Mouse (Mus musculus): ENCODE measurements around the gene Gm13283. TPM values are rescaled to one million over a fixed set of nuclear protein-coding genes. Genes with fewer than 3 reads are reported as not detected.

Gm13283 gene
- polyA plus RNA-seq (2017; shearing (Covaris generic)): under 1 TPM; 0.75 to 0.85 TPM

DNA sequence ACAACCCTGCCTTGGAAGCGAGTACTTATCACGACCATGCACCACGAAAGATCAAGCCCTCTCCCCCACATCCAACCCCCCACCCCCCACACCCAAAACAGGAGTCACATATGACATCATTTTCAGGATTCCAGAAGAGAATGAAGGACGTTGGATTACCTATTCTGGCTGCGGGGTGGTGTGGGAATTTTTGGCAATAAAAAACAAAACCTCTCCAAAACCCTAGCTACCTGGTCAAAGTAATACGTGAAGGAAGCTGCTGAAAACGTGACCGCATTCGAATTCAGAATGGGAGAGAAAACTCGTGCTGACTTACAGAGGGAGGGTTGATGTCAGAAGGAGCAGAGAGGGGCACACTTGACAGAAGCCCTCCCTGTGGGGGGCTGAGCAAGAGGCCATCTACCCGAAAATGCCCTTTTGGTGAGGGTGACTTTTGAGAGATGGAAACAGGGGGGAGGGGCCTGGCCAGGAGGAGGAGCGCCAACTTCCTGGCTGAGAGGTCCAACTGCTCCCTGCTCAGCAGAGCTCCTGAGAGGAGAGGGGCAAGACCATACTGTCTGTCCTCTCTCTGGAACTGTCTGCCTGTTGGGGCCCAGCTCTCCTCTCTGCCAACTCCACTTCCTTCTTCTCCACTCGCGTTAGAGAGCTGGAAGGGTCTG is at the start of gene Gm13283:
Gene Gm13283 (plus strand): TSS at position 510 of the 659 bp plus-strand sequence.

DNA sequence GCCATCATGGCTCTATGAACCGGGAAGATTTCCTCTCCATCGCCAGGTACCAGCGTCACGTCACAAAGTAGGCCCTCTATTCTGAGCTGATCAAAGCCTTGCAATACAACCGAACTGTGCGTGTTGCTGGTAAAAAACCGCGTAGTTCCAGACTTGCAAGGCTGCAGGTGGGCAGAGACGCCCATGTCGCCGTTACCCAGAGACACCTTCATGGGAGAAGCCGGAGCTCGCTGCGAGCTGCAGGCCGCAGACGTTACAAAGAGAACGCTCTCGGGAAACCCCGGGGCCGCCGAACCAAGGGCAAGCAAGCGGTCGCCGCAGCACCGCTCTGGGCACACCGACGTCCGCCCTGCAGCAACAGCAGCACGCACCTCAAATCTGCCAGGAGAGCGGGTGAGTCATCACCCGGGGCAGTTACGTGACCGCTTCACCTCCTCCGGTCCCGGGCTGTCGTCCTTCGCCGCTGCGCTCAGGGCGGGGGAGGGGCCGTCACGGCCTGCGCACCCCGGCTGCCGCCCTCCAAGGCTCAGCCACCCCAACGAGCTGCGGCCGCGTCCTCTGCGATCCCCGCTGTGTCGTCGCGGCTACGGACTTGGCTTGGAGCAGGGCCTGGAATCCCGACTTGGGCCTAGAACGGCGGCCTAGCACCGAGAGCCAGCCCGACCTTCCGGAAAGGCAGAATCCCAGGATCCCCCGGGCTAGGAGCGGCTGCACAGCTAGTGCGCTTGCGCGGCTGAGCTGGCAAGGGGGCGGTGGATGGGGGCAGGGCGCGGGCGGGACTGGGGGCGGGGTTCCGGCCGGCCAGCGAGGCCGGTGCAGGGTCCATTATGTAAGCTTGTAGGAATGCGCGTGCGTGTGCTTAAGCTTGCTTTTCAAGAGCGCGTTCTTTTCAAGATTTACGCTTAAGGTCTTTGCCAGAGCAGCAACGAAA is 37.9 kb upstream of the Gm13283 start, which contains the start of the genes Gm26566 and Klhl9:
Gene Gm26566 (plus strand): TSS at position 15 of the 931 bp plus-strand sequence.
Gene Klhl9 (minus strand): TSS at position 675 of the 931 bp plus-strand sequence.

DNA sequence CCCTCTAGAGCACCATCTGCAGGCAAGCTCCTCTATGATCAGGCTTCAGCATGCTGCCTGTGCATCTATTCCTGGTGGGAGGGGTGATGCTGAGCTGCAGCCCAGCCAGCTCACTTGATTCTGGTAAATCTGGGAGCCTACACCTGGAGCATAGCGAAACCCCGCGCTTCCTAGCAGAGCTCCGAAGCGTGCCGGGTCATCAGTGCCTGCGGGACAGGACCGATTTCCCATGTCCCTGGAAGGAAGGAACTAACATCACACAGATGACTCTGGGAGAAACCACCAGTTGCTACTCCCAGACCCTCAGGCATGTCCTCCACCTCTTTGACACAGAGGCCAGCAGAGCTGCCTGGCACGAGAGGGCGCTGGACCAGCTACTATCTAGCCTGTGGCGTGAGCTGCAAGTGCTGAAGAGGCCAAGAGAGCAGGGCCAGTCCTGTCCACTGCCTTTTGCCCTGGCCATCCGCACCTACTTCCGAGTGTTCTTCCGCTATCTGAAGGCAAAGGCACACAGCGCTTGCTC is 5.0 kb upstream of the Gm13283 start, which contains the start of gene Gm13271:
Gene Gm13271 (plus strand): TSS at position 51 of the 523 bp plus-strand sequence.

DNA sequence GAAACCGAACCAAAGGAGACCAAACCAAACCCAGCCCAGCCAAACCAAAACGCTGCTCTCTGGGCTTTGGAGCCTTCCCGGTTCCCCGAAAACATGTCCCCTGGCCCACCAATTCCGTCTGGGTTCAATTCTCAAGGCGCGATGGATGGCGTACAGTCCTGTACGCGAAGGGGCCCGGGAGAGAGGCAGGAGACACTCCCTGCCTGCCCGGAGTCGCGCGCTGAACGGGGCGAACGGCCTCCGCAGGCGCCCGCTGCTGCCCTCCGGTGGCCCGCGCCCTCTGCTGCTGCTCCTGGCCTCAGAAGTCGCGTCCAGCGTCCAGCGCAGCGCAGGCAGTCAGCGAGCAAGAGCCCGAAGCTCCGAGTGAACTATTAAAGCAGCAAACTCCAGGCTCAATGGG is 13.6 kb downstream of the Gm13283 start, which contains the start of gene Gm13290:
Gene Gm13290 (plus strand): TSS at position 301 of the 400 bp plus-strand sequence.

DNA sequence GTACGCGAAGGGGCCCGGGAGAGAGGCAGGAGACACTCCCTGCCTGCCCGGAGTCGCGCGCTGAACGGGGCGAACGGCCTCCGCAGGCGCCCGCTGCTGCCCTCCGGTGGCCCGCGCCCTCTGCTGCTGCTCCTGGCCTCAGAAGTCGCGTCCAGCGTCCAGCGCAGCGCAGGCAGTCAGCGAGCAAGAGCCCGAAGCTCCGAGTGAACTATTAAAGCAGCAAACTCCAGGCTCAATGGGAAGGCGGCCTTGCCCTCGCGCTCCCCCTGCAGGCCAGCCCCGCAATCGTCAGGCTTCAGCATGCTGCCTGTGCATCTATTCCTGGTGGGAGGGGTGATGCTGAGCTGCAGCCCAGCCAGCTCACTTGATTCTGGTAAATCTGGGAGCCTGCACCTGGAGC is 16.7 kb downstream of the Gm13283 start, which contains the start of gene Gm13289:
Gene Gm13289 (plus strand): TSS at position 301 of the 400 bp plus-strand sequence.

DNA sequence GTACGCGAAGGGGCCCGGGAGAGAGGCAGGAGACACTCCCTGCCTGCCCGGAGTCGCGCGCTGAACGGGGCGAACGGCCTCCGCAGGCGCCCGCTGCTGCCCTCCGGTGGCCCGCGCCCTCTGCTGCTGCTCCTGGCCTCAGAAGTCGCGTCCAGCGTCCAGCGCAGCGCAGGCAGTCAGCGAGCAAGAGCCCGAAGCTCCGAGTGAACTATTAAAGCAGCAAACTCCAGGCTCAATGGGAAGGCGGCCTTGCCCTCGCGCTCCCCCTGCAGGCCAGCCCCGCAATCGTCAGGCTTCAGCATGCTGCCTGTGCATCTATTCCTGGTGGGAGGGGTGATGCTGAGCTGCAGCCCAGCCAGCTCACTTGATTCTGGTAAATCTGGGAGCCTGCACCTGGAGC is 19.6 kb downstream of the Gm13283 start, which contains the start of gene Gm13272:
Gene Gm13272 (plus strand): TSS at position 301 of the 400 bp plus-strand sequence.

DNA sequence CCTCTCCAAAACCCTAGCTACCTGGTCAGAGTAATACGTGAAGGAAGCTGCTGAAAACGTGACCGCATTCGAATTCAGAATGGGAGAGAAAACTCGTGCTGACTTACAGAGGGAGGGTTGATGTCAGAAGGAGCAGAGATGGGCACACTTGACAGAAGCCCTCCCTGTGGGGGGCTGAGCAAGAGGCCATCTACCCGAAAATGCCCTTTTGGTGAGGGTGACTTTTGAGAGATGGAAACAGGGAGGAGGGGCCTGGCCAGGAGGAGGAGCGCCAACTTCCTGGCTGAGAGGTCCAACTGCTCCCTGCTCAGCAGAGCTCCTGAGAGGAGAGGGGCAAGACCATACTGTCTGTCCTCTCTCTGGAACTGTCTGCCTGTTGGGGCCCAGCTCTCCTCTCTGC is 21.9 kb downstream of the Gm13283 start, which contains the start of gene Ifnz:
Gene Ifnz (plus strand): TSS at position 301 of the 400 bp plus-strand sequence.

DNA sequence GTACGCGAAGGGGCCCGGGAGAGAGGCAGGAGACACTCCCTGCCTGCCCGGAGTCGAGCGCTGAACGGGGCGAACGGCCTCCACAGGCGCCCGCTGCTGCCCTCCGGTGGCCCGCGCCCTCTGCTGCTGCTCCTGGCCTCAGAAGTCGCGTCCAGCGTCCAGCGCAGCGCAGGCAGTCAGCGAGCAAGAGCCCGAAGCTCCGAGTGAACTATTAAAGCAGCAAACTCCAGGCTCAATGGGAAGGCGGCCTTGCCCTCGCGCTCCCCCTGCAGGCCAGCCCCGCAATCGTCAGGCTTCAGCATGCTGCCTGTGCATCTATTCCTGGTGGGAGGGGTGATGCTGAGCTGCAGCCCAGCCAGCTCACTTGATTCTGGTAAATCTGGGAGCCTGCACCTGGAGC is 25.5 kb downstream of the Gm13283 start, which contains the start of gene Gm13276:
Gene Gm13276 (plus strand): TSS at position 301 of the 400 bp plus-strand sequence.

DNA sequence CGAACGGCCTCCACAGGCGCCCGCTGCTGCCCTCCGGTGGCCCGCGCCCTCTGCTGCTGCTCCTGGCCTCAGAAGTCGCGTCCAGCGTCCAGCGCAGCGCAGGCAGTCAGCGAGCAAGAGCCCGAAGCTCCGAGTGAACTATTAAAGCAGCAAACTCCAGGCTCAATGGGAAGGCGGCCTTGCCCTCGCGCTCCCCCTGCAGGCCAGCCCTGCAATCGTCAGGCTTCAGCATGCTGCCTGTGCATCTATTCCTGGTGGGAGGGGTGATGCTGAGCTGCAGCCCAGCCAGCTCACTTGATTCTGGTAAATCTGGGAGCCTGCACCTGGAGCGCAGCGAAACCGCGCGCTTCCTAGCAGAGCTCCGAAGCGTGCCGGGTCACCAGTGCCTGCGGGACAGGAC is 28.5 kb downstream of the Gm13283 start, which contains the start of gene Gm13277:
Gene Gm13277 (plus strand): TSS at position 231 of the 400 bp plus-strand sequence.

DNA sequence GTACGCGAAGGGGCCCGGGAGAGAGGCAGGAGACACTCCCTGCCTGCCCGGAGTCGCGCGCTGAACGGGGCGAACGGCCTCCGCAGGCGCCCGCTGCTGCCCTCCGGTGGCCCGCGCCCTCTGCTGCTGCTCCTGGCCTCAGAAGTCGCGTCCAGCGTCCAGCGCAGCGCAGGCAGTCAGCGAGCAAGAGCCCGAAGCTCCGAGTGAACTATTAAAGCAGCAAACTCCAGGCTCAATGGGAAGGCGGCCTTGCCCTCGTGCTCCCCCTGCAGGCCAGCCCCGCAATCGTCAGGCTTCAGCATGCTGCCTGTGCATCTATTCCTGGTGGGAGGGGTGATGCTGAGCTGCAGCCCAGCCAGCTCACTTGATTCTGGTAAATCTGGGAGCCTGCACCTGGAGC is 31.3 kb downstream of the Gm13283 start, which contains the start of gene Gm13278:
Gene Gm13278 (plus strand): TSS at position 301 of the 400 bp plus-strand sequence.

DNA sequence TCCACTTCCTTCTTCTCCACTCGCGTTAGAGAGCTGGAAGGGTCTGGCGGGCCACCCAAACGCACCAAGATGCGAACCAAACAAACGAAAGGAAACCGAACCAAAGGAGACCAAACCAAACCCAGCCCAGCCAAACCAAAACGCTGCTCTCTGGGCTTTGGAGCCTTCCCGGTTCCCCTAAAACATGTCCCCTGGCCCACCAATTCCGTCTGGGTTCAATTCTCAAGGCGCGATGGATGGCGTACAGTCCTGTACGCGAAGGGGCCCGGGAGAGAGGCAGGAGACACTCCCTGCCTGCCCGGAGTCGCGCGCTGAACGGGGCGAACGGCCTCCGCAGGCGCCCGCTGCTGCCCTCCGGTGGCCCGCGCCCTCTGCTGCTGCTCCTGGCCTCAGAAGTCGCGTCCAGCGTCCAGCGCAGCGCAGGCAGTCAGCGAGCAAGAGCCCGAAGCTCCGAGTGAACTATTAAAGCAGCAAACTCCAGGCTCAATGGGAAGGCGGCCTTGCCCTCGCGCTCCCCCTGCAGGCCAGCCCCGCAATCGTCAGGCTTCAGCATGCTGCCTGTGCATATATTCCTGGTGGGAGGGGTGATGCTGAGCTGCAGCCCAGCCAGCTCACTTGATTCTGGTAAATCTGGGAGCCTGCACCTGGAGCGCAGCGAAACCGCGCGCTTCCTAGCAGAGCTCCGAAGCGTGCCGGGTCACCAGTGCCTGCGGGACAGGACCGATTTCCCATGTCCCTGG is 34.2 kb downstream of the Gm13283 start, which contains the start of gene Gm13275:
Gene Gm13275 (plus strand): TSS at position 552 of the 740 bp plus-strand sequence.

DNA sequence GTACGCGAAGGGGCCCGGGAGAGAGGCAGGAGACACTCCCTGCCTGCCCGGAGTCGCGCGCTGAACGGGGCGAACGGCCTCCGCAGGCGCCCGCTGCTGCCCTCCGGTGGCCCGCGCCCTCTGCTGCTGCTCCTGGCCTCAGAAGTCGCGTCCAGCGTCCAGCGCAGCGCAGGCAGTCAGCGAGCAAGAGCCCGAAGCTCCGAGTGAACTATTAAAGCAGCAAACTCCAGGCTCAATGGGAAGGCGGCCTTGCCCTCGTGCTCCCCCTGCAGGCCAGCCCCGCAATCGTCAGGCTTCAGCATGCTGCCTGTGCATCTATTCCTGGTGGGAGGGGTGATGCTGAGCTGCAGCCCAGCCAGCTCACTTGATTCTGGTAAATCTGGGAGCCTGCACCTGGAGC is 37.2 kb downstream of the Gm13283 start, which contains the start of gene Gm13279:
Gene Gm13279 (plus strand): TSS at position 301 of the 400 bp plus-strand sequence.

DNA sequence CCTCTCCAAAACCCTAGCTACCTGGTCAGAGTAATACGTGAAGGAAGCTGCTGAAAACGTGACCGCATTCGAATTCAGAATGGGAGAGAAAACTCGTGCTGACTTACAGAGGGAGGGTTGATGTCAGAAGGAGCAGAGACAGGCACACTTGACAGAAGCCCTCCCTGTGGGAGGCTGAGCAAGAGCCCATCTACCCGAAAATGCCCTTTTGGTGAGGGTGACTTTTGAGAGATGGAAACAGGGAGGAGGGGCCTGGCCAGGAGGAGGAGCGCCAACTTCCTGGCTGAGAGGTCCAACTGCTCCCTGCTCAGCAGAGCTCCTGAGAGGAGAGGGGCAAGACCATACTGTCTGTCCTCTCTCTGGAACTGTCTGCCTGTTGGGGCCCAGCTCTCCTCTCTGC is 39.4 kb downstream of the Gm13283 start, which contains the start of gene Gm13285:
Gene Gm13285 (plus strand): TSS at position 301 of the 400 bp plus-strand sequence.

DNA sequence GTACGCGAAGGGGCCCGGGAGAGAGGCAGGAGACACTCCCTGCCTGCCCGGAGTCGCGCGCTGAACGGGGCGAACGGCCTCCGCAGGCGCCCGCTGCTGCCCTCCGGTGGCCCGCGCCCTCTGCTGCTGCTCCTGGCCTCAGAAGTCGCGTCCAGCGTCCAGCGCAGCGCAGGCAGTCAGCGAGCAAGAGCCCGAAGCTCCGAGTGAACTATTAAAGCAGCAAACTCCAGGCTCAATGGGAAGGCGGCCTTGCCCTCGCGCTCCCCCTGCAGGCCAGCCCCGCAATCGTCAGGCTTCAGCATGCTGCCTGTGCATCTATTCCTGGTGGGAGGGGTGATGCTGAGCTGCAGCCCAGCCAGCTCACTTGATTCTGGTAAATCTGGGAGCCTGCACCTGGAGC is 43.0 kb downstream of the Gm13283 start, which contains the start of gene Gm13287:
Gene Gm13287 (plus strand): TSS at position 301 of the 400 bp plus-strand sequence.

DNA sequence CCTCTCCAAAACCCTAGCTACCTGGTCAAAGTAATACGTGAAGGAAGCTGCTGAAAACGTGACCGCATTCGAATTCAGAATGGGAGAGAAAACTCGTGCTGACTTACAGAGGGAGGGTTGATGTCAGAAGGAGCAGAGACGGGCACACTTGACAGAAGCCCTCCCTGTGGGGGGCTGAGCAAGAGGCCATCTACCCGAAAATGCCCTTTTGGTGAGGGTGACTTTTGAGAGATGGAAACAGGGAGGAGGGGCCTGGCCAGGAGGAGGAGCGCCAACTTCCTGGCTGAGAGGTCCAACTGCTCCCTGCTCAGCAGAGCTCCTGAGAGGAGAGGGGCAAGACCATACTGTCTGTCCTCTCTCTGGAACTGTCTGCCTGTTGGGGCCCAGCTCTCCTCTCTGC is 45.3 kb downstream of the Gm13283 start, which contains the start of gene Gm13288:
Gene Gm13288 (plus strand): TSS at position 301 of the 400 bp plus-strand sequence.

Other genes starting within 250 kb of the Gm13283 start
- not detected for gene Ifnb1, start 237.3 kb upstream of the Gm13283 start, polyA plus RNA-seq (2017; shearing (Covaris generic))
- under 1 TPM in 1 of 2 experiments, not detected in 1; 0.60 TPM for gene Ifna15, start 201.9 kb upstream of the Gm13283 start, polyA plus RNA-seq (2017; shearing (Covaris generic))
- not detected for gene Ifna14, start 188.3 kb upstream of the Gm13283 start, polyA plus RNA-seq (2017; shearing (Covaris generic))
- not detected for gene Ifna9, start 167.7 kb upstream of the Gm13283 start, polyA plus RNA-seq (2017; shearing (Covaris generic))
- gene Ifna12, start 156.7 kb upstream of the Gm13283 start, polyA plus RNA-seq (2017; shearing (Covaris generic)): not detected
- gene C87499, start 125.7 kb upstream of the Gm13283 start, polyA plus RNA-seq (2017; shearing (Covaris generic)): not detected
- not detected for gene Ifna13, start 115.7 kb upstream of the Gm13283 start, polyA plus RNA-seq (2017; shearing (Covaris generic))
- gene Ifna16, start 83.2 kb upstream of the Gm13283 start, polyA plus RNA-seq (2017; shearing (Covaris generic)): not detected
- not detected for gene Ifna2, start 76.2 kb upstream of the Gm13283 start, polyA plus RNA-seq (2017; shearing (Covaris generic))
- not detected for gene Ifnab, start 68.8 kb upstream of the Gm13283 start, polyA plus RNA-seq (2017; shearing (Covaris generic))
- under 1 TPM in 1 of 2 experiments, not detected in 1; 0.48 TPM for gene Gm26566, start 38.3 kb upstream of the Gm13283 start, polyA plus RNA-seq (2017; shearing (Covaris generic))
- 10 to 100 TPM; 18.8 to 27.9 TPM for gene Klhl9, start 37.7 kb upstream of the Gm13283 start, polyA plus RNA-seq (2017; shearing (Covaris generic))
- not detected for gene Gm13271, start 5.3 kb upstream of the Gm13283 start, polyA plus RNA-seq (2017; shearing (Covaris generic))
- under 1 TPM in 1 of 2 experiments, not detected in 1; 0.19 TPM for gene Gm13290, start 13.7 kb downstream of the Gm13283 start, polyA plus RNA-seq (2017; shearing (Covaris generic))
- gene Gm13289, start 16.8 kb downstream of the Gm13283 start, polyA plus RNA-seq (2017; shearing (Covaris generic)): not detected
- not detected for gene Gm13272, start 19.7 kb downstream of the Gm13283 start, polyA plus RNA-seq (2017; shearing (Covaris generic))
- gene Ifnz, start 22.0 kb downstream of the Gm13283 start, polyA plus RNA-seq (2017; shearing (Covaris generic)): under 1 TPM in 1 of 2 experiments, not detected in 1; 0.48 TPM
- not detected for gene Gm13276, start 25.6 kb downstream of the Gm13283 start, polyA plus RNA-seq (2017; shearing (Covaris generic))
- gene Gm13277, start 28.5 kb downstream of the Gm13283 start, polyA plus RNA-seq (2017; shearing (Covaris generic)): not detected
- gene Gm13278, start 31.4 kb downstream of the Gm13283 start, polyA plus RNA-seq (2017; shearing (Covaris generic)): not detected
- not detected for gene Gm13275, start 34.4 kb downstream of the Gm13283 start, polyA plus RNA-seq (2017; shearing (Covaris generic))
- gene Gm13279, start 37.3 kb downstream of the Gm13283 start, polyA plus RNA-seq (2017; shearing (Covaris generic)): not detected
- gene Gm13285, start 39.5 kb downstream of the Gm13283 start, polyA plus RNA-seq (2017; shearing (Covaris generic)): 1 to 10 TPM in 1 of 2 experiments, under 1 TPM in 1; 0.80 to 1.1 TPM
- not detected for gene Gm13287, start 43.1 kb downstream of the Gm13283 start, polyA plus RNA-seq (2017; shearing (Covaris generic))
- gene Gm13288, start 45.4 kb downstream of the Gm13283 start, polyA plus RNA-seq (2017; shearing (Covaris generic)): under 1 TPM in 1 of 2 experiments, not detected in 1; 0.10 TPM
- not detected for gene Ifna7, start 56.1 kb downstream of the Gm13283 start, polyA plus RNA-seq (2017; shearing (Covaris generic))
- not detected for gene Ifna11, start 59.8 kb downstream of the Gm13283 start, polyA plus RNA-seq (2017; shearing (Covaris generic))
- not detected for gene Ifna6, start 67.3 kb downstream of the Gm13283 start, polyA plus RNA-seq (2017; shearing (Covaris generic))
- not detected for gene Ifna5, start 75.4 kb downstream of the Gm13283 start, polyA plus RNA-seq (2017; shearing (Covaris generic))
- not detected for gene Ifna4, start 81.7 kb downstream of the Gm13283 start, polyA plus RNA-seq (2017; shearing (Covaris generic))
- not detected for gene Ifna1, start 90.0 kb downstream of the Gm13283 start, polyA plus RNA-seq (2017; shearing (Covaris generic))
- gene Ifne, start 120.1 kb downstream of the Gm13283 start, polyA plus RNA-seq (2017; shearing (Covaris generic)): not detected

Measured in activated CD4-positive, CD25-positive, alpha-beta regulatory T cell (primary cell).